Mouse (Mus musculus): ENCODE data around the gene Coq8a. TPM values are rescaled to one million over a fixed set of nuclear protein-coding genes. Genes with fewer than 3 reads are reported as not detected.

Gene Coq8a
- polyA plus RNA-seq, 1 experiment from 2014 or later: 2.0 TPM

GRCm38 (mm10) chr1:180226766-180227165, 27.4 kb upstream of the Coq8a start:
- peaks cover 8% of the 10 kb centered on the region for H3K4me1 ChIP-seq (ENCODE audit: control insufficient read depth, insufficient read depth, low read length)
- no peaks in the 10 kb centered on the region for H3K36me3 ChIP-seq (ENCODE audit: control insufficient read depth, insufficient read depth, low read length)
- 79% methylated on average over 3 of the region's 3 CpGs for WGBS
- peak overlapping the region; percentile 72; the same call in 1 of the 2 replicates for H3K4me2 ChIP-seq (ENCODE audit: low read depth, severe bottlenecking)
- no peak; the same call in 1 of the 2 replicates for ATAC-seq (ENCODE audit: insufficient number of reproducible peaks, low FRiP score, low TSS enrichment, low read depth)
- H3K27ac ChIP-seq (replicated peaks; ENCODE audit: low read depth, low read length): no peak overlapping the region
- H3K9me3 ChIP-seq (ENCODE audit: control insufficient read depth, low read length): no peaks in the 10 kb centered on the region
- H3K27me3 ChIP-seq (ENCODE audit: control insufficient read depth, insufficient read depth, low read length): no peaks in the 10 kb centered on the region
- no peak overlapping the region; the same call in 1 of the 2 replicates for H3K9ac ChIP-seq (ENCODE audit: low read length)
- H3K4me3 ChIP-seq (ENCODE audit: low read depth, low read length): no peak overlapping the region
- DNase-seq (ENCODE audit: low spot score): no peak

GRCm38 (mm10) chr1:180226221-180226713, 26.9 kb upstream of the Coq8a start:
- DNase-seq (ENCODE audit: low spot score): no peak

GRCm38 (mm10) chr1:180225500-180226220, 26.3 kb upstream of the Coq8a start:
- H3K27ac ChIP-seq (replicated peaks; ENCODE audit: low read depth, low read length): no peak overlapping the region
- peaks cover 6% of the 10 kb centered on the region for H3K4me1 ChIP-seq (ENCODE audit: control insufficient read depth, insufficient read depth, low read length)
- H3K4me2 ChIP-seq (ENCODE audit: low read depth, severe bottlenecking): peak overlapping the region; percentile 72
- no peaks in the 10 kb centered on the region for H3K9me3 ChIP-seq (ENCODE audit: control insufficient read depth, low read length)
- no peaks in the 10 kb centered on the region for H3K27me3 ChIP-seq (ENCODE audit: control insufficient read depth, insufficient read depth, low read length)
- DNase-seq (ENCODE audit: low spot score): peak; percentile 80
- ATAC-seq (ENCODE audit: insufficient number of reproducible peaks, low FRiP score, low TSS enrichment, low read depth): peak; percentile 71; the same call in 1 of the 2 replicates
- H3K36me3 ChIP-seq (ENCODE audit: control insufficient read depth, insufficient read depth, low read length): no peaks in the 10 kb centered on the region
- H3K9ac ChIP-seq (ENCODE audit: low read length): no peak overlapping the region; the same call in 1 of the 2 replicates
- peak overlapping the region; percentile 38 for H3K4me3 ChIP-seq (ENCODE audit: low read depth, low read length)
- WGBS: 12% methylated on average over 21 of the region's 21 CpGs

More at GRCm38 (mm10) chr1:180226221-180226713, 26.9 kb upstream of the Coq8a start:
- no peaks in the 10 kb centered on the region for H3K9me3 ChIP-seq (ENCODE audit: control insufficient read depth, low read length)
- no peaks in the 10 kb centered on the region for H3K36me3 ChIP-seq (ENCODE audit: control insufficient read depth, insufficient read depth, low read length)
- H3K4me2 ChIP-seq (ENCODE audit: low read depth, severe bottlenecking): peak overlapping the region; percentile 72
- H3K4me1 ChIP-seq (ENCODE audit: control insufficient read depth, insufficient read depth, low read length): peaks cover 6% of the 10 kb centered on the region
- H3K27me3 ChIP-seq (ENCODE audit: control insufficient read depth, insufficient read depth, low read length): no peaks in the 10 kb centered on the region
- 7% methylated on average over 12 of the region's 12 CpGs for WGBS
- H3K4me3 ChIP-seq (ENCODE audit: low read depth, low read length): peak overlapping the region; percentile 38
- H3K27ac ChIP-seq (replicated peaks; ENCODE audit: low read depth, low read length): 0 out of 2 replicates have a peak overlapping the region, but pooled peaks have one; percentile 36
- ATAC-seq (ENCODE audit: insufficient number of reproducible peaks, low FRiP score, low TSS enrichment, low read depth): peak; percentile 74; the same call in 1 of the 2 replicates
- peak overlapping the region; percentile 53; the same call in 1 of the 2 replicates for H3K9ac ChIP-seq (ENCODE audit: low read length)

- peaks cover 6% of the 10 kb centered on the region for H3K4me1 ChIP-seq (ENCODE audit: control insufficient read depth, insufficient read depth, low read length)
- H3K36me3 ChIP-seq (ENCODE audit: control insufficient read depth, insufficient read depth, low read length): no peaks in the 10 kb centered on the region
- H3K27ac ChIP-seq (replicated peaks; ENCODE audit: low read depth, low read length): no peak overlapping the region
- 71% methylated on average over 1 of the region's 1 CpGs for WGBS
- H3K27me3 ChIP-seq (ENCODE audit: control insufficient read depth, insufficient read depth, low read length): no peaks in the 10 kb centered on the region
- no peak overlapping the region for H3K4me3 ChIP-seq (ENCODE audit: low read depth, low read length)
- H3K4me2 ChIP-seq (ENCODE audit: low read depth, severe bottlenecking): no peak overlapping the region
- no peaks in the 10 kb centered on the region for H3K9me3 ChIP-seq (ENCODE audit: control insufficient read depth, low read length)
- no peak for ATAC-seq (ENCODE audit: insufficient number of reproducible peaks, low FRiP score, low TSS enrichment, low read depth)
- no peak for DNase-seq (ENCODE audit: low spot score)
- no peak overlapping the region for H3K9ac ChIP-seq (ENCODE audit: low read length)
Measured at GRCm38 (mm10) chr1:180222007-180222406, 22.6 kb upstream of the Coq8a start.

GRCm38 (mm10) chr1:180220791-180221542, 21.6 kb upstream of the Coq8a start:
- no peak for ATAC-seq (ENCODE audit: insufficient number of reproducible peaks, low FRiP score, low TSS enrichment, low read depth)
- no peak overlapping the region for H3K4me2 ChIP-seq (ENCODE audit: low read depth, severe bottlenecking)
- DNase-seq (ENCODE audit: low spot score): no peak
- no peak overlapping the region for H3K4me3 ChIP-seq (ENCODE audit: low read depth, low read length)
- H3K36me3 ChIP-seq (ENCODE audit: control insufficient read depth, insufficient read depth, low read length): no peaks in the 10 kb centered on the region
- no peak overlapping the region for H3K27ac ChIP-seq (replicated peaks; ENCODE audit: low read depth, low read length)
- H3K4me1 ChIP-seq (ENCODE audit: control insufficient read depth, insufficient read depth, low read length): no peaks in the 10 kb centered on the region
- H3K27me3 ChIP-seq (ENCODE audit: control insufficient read depth, insufficient read depth, low read length): no peaks in the 10 kb centered on the region
- 86% methylated on average over 19 of the region's 19 CpGs for WGBS
- no peaks in the 10 kb centered on the region for H3K9me3 ChIP-seq (ENCODE audit: control insufficient read depth, low read length)
- no peak overlapping the region for H3K9ac ChIP-seq (ENCODE audit: low read length)

GRCm38 (mm10) chr1:180216541-180217276, 17.3 kb upstream of the Coq8a start:
- no peak for ATAC-seq (ENCODE audit: insufficient number of reproducible peaks, low FRiP score, low TSS enrichment, low read depth)
- no peak overlapping the region for H3K27ac ChIP-seq (replicated peaks; ENCODE audit: low read depth, low read length)

GRCm38 (mm10) chr1:180215044-180215443, 15.6 kb upstream of the Coq8a start:
- H3K27me3 ChIP-seq (ENCODE audit: control insufficient read depth, insufficient read depth, low read length): no peaks in the 10 kb centered on the region
- no peaks in the 10 kb centered on the region for H3K36me3 ChIP-seq (ENCODE audit: control insufficient read depth, insufficient read depth, low read length)
- no peak overlapping the region for H3K4me3 ChIP-seq (ENCODE audit: low read depth, low read length)
- DNase-seq (ENCODE audit: low spot score) (peak; percentile 66), ATAC-seq (ENCODE audit: insufficient number of reproducible peaks, low FRiP score, low TSS enrichment, low read depth) (no peak; the same call in 1 of the 2 replicates)
- H3K9ac ChIP-seq (ENCODE audit: low read length): no peak overlapping the region
- no peaks in the 10 kb centered on the region for H3K9me3 ChIP-seq (ENCODE audit: control insufficient read depth, low read length)
- H3K4me2 ChIP-seq (ENCODE audit: low read depth, severe bottlenecking): no peak overlapping the region
- H3K27ac ChIP-seq (replicated peaks; ENCODE audit: low read depth, low read length): no peak overlapping the region
- 21% methylated on average over 4 of the region's 4 CpGs for WGBS
- H3K4me1 ChIP-seq (ENCODE audit: control insufficient read depth, insufficient read depth, low read length): no peaks in the 10 kb centered on the region

More at GRCm38 (mm10) chr1:180216541-180217276, 17.3 kb upstream of the Coq8a start:
- Histone ChIP-seq H3K4me3 (ENCODE audit: low read depth, low read length) (no peak overlapping the region), H3K4me1 (ENCODE audit: control insufficient read depth, insufficient read depth, low read length) (no peaks in the 10 kb centered on the region), H3K9me3 (ENCODE audit: control insufficient read depth, low read length) (no peaks in the 10 kb centered on the region), H3K4me2 (ENCODE audit: low read depth, severe bottlenecking) (no peak overlapping the region), H3K9ac (ENCODE audit: low read length) (no peak overlapping the region), H3K36me3 (ENCODE audit: control insufficient read depth, insufficient read depth, low read length) (no peaks in the 10 kb centered on the region), H3K27me3 (ENCODE audit: control insufficient read depth, insufficient read depth, low read length) (no peaks in the 10 kb centered on the region)
- 60% methylated on average over 5 of the region's 5 CpGs for WGBS
- no peak for DNase-seq (ENCODE audit: low spot score)

GRCm38 (mm10) chr1:180212911-180213310, 13.5 kb upstream of the Coq8a start:
- Histone ChIP-seq H3K4me1 (ENCODE audit: control insufficient read depth, insufficient read depth, low read length) (no peaks in the 10 kb centered on the region), H3K4me3 (ENCODE audit: low read depth, low read length) (no peak overlapping the region), H3K27me3 (ENCODE audit: control insufficient read depth, insufficient read depth, low read length) (no peaks in the 10 kb centered on the region), H3K4me2 (ENCODE audit: low read depth, severe bottlenecking) (no peak overlapping the region), H3K36me3 (ENCODE audit: control insufficient read depth, insufficient read depth, low read length) (no peaks in the 10 kb centered on the region), H3K27ac (replicated peaks; ENCODE audit: low read depth, low read length) (no peak overlapping the region), H3K9ac (ENCODE audit: low read length) (no peak overlapping the region), H3K9me3 (ENCODE audit: control insufficient read depth, low read length) (no peaks in the 10 kb centered on the region)
- 94% methylated on average over 5 of the region's 5 CpGs for WGBS
- no peak for ATAC-seq (ENCODE audit: insufficient number of reproducible peaks, low FRiP score, low TSS enrichment, low read depth)
- DNase-seq (ENCODE audit: low spot score): no peak

Data from limb, embryonic 11.5 days (tissue).